Mouse (Mus musculus): ENCODE data around the gene Gm11733. TPM values are rescaled to one million over a fixed set of nuclear protein-coding genes. Genes with fewer than 3 reads are reported as not detected.
A peak's percentile ranks its signal among the peaks of the same experiment; 100 is the strongest.

Gene Gm11733
- polyA plus RNA-seq, 1 experiment, result not detected

DNA sequence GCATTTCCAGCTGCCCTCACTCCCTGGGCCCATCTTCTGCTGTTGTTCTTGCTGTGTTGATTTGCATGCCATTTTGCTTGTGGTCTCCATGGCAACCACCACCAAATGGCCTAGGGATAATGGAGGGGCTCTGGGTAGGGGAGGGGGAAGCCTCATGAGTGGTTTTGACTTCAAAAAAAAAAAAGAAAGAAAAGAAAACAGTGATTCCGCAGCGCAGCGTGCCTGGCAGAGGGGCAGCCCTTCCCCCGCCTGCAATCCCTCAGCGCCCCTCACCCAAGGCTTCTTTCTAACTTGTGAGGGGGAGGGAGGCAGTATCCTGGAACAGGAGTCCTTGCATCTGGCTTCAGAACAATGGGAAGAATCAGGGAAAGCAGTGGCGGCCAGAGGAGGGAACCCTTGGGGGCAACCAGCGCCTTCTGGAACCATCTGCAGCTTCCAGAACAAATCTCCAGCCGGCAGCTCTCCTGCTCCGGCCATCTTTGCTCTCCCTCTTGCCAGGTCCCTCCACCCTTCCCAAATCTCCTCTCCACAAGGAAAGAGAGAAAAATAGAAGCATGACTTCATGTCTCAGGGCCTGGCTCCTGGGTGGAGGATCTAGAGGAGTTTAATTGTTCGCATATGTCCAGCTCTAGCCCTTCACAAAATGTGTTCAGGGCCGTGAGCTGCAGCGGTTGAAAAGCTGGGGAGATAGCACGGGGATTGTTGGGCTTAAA lies 5.0 kb upstream of the Gm11733 start:
- Histone ChIP-seq H3K4me1 (ENCODE audit: control insufficient read depth, insufficient read depth, low read length) (peaks cover 4% of the 10 kb centered on the region), H3K9me3 (replicated peaks; ENCODE audit: control insufficient read depth, insufficient read depth, low read length, poor library complexity, severe bottlenecking) (no peaks in the 10 kb centered on the region), H3K27ac (ENCODE audit: insufficient read depth, low read length) (no peak overlapping the region), H3K9ac (ENCODE audit: low read depth, poor library complexity, severe bottlenecking) (no peak overlapping the region), H3K36me3 (ENCODE audit: control insufficient read depth, insufficient read depth, low read length, poor library complexity, severe bottlenecking) (no peaks in the 10 kb centered on the region), H3K4me3 (ENCODE audit: low read depth, low read length) (0 out of 2 replicates have a peak overlapping the region, but pooled peaks have one; percentile 0), H3K27me3 (ENCODE audit: control insufficient read depth, insufficient read depth, low read length, poor library complexity, severe bottlenecking) (no peaks in the 10 kb centered on the region)
- TF ChIP-seq POLR2A (IDR thresholded peaks at IDR 0.05; ENCODE audit: insufficient read depth, low read length) (no peak), CTCF (IDR thresholded peaks at IDR 0.05; ENCODE audit: low read depth, low read length) (no peak), EP300 (IDR thresholded peaks at IDR 0.05; ENCODE audit: insufficient read depth, low read depth, low read length) (no peak)

DNA sequence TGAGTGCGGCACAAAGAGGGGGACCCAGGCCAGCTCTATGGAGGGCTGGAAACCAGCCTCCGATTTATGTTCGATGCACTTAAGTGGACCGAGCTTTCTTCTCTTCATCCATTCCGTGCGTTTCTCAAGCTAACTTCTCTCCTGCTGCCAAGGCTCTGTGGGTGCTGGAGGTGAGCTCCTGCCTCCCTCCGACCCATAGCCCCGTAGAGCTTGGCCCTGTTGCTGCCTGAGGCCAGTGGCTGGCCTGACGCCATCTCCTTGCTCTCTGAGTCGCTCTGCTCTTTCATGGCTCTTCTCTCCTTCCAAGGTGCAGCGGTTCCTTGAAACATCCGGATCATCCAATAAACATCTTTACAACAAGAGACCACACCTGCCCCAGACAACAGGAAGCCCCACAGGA lies 4.4 kb upstream of the Gm11733 start:
- Histone ChIP-seq H3K4me1 (ENCODE audit: control insufficient read depth, insufficient read depth, low read length) (peaks cover 4% of the 10 kb centered on the region), H3K4me3 (ENCODE audit: low read depth, low read length) (0 out of 2 replicates have a peak overlapping the region, but pooled peaks have one; percentile 0), H3K36me3 (ENCODE audit: control insufficient read depth, insufficient read depth, low read length, poor library complexity, severe bottlenecking) (no peaks in the 10 kb centered on the region), H3K27me3 (ENCODE audit: control insufficient read depth, insufficient read depth, low read length, poor library complexity, severe bottlenecking) (no peaks in the 10 kb centered on the region), H3K9ac (ENCODE audit: low read depth, poor library complexity, severe bottlenecking) (no peak overlapping the region), H3K27ac (ENCODE audit: insufficient read depth, low read length) (no peak overlapping the region), H3K9me3 (replicated peaks; ENCODE audit: control insufficient read depth, insufficient read depth, low read length, poor library complexity, severe bottlenecking) (no peaks in the 10 kb centered on the region)
- TF ChIP-seq POLR2A (IDR thresholded peaks at IDR 0.05; ENCODE audit: insufficient read depth, low read length) (no peak), CTCF (IDR thresholded peaks at IDR 0.05; ENCODE audit: low read depth, low read length) (no peak), EP300 (IDR thresholded peaks at IDR 0.05; ENCODE audit: insufficient read depth, low read depth, low read length) (no peak)

DNA sequence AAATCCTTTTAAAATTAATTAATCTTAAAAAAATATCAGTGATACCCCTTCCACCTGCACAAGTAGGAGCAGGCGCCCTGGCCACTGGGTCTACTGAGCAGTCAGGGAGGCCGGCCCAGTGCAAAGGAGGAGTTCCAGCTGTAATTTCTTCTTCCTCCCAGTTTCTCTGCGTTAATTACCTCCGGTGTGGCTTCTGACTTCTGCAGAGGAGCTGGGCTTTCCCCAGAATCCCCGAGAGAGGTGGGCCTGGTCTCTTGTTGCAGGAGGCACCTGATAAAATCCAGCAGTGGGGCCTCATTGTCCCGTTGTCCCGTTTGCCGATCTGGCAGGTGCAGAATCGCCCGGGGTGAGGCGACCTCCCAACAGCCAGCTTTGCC lies 1.9 kb upstream of the Gm11733 start:
- Histone ChIP-seq H3K9ac (ENCODE audit: low read depth, poor library complexity, severe bottlenecking) (peak overlapping the region; percentile 7), H3K4me3 (ENCODE audit: low read depth, low read length) (peak overlapping the region; percentile 37), H3K9me3 (replicated peaks; ENCODE audit: control insufficient read depth, insufficient read depth, low read length, poor library complexity, severe bottlenecking) (no peaks in the 10 kb centered on the region), H3K4me1 (ENCODE audit: control insufficient read depth, insufficient read depth, low read length) (peaks cover 4% of the 10 kb centered on the region), H3K36me3 (ENCODE audit: control insufficient read depth, insufficient read depth, low read length, poor library complexity, severe bottlenecking) (no peaks in the 10 kb centered on the region), H3K27me3 (ENCODE audit: control insufficient read depth, insufficient read depth, low read length, poor library complexity, severe bottlenecking) (no peaks in the 10 kb centered on the region), H3K27ac (ENCODE audit: insufficient read depth, low read length) (no peak overlapping the region)
- TF ChIP-seq POLR2A (IDR thresholded peaks at IDR 0.05; ENCODE audit: insufficient read depth, low read length) (no peak), CTCF (IDR thresholded peaks at IDR 0.05; ENCODE audit: low read depth, low read length) (no peak), EP300 (IDR thresholded peaks at IDR 0.05; ENCODE audit: insufficient read depth, low read depth, low read length) (no peak)

DNA sequence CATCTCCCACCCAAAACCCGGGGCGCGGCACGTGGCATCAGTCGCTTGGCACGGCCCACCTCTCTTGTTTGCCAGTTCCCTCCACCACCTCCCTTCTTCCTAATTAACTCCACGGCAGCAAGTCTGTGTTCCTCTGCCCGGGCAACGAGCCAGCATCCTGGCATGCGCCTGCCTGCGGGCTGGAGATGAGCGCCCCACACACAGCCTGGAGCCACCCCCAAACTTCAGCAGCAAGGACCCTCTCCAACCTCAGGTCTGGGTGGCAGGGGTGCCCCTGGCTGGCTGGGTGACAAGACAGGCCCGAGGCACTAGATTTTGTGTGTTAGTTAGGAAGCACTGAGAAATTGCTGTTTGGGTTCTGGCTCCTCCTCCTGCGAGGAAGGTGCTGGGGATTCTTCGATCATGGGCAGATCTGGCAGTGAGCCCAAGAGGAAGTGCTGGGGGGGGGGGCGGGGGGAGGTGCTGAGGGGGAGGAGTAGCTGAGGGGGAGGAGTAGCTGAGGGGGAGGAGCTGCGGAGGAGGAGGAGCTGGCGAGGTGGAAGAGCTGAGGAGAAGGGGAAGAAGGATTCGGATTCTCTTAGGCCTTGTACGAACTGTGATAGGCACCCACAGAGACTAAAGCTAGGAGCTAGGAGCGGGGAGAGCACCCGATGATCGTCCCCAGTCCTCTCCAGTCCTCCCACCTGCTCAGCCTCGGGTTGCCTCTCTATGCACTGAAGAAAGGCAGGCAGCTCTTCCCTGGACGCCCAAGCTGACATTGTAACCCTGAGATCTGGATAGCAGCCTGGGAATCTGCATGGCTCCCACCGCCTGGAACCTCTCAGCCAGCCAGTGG lies 1.3 kb upstream of the Gm11733 start:
- H3K4me1 ChIP-seq (ENCODE audit: control insufficient read depth, insufficient read depth, low read length), result peaks cover 4% of the 10 kb centered on the region
- H3K9me3 ChIP-seq (replicated peaks; ENCODE audit: control insufficient read depth, insufficient read depth, low read length, poor library complexity, severe bottlenecking), result no peaks in the 10 kb centered on the region
- H3K9ac ChIP-seq (ENCODE audit: low read depth, poor library complexity, severe bottlenecking), result peak overlapping the region; percentile 7
- peak overlapping the region; percentile 40 for H3K4me3 ChIP-seq (ENCODE audit: low read depth, low read length)
- H3K27ac ChIP-seq (ENCODE audit: insufficient read depth, low read length), result 0 out of 2 replicates have a peak overlapping the region, but pooled peaks have one; percentile 12
- TF ChIP-seq POLR2A (IDR thresholded peaks at IDR 0.05; ENCODE audit: insufficient read depth, low read length) (no peak), CTCF (IDR thresholded peaks at IDR 0.05; ENCODE audit: low read depth, low read length) (no peak), EP300 (IDR thresholded peaks at IDR 0.05; ENCODE audit: insufficient read depth, low read depth, low read length) (no peak)
- no peaks in the 10 kb centered on the region for H3K27me3 ChIP-seq (ENCODE audit: control insufficient read depth, insufficient read depth, low read length, poor library complexity, severe bottlenecking)
- no peaks in the 10 kb centered on the region for H3K36me3 ChIP-seq (ENCODE audit: control insufficient read depth, insufficient read depth, low read length, poor library complexity, severe bottlenecking)

DNA sequence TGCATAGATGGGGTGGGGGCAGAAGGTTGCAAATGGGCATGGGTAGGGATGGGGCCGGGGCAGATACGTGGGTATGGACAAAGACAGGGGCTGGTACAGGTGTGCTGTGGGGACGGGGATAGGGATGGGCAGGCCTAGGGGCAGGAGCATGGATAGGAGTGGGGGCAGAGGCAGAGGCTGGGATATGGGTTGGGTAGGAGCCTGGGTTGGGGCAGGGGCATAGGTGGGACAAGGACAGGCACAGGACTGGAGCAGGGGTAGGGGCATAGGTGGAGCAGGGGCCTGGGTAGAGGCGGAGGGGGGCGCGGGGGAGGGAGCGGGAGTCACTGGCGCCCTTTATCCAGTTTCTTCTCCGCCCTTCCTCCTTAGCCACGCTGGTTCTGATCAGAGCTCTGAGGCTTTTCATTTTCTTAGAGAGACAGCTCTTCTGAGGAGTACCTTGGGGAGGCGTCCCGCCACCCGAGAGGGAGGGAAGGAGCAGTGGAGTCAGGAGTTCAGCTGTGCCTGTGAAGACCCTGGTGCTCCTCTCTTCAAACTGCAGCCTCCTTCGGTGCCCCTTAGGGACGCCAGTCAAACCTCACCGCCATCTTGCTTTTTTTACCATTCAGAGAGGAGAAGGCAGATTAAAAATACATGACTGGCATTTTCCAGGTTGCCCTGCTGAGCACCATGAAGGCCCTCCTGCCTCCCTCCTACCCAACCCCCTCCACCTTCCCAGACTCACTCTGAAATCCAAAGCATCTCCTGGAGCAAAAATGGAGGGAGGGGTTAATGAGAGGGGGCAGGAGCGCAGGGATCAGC lies 7.4 kb downstream of the Gm11733 start:
- H3K27ac ChIP-seq (ENCODE audit: insufficient read depth, low read length), result no peak overlapping the region

More for the DNA sequence above, 7.4 kb downstream of the Gm11733 start:
- no peaks in the 10 kb centered on the region for H3K27me3 ChIP-seq (ENCODE audit: control insufficient read depth, insufficient read depth, low read length, poor library complexity, severe bottlenecking)
- H3K9ac ChIP-seq (ENCODE audit: low read depth, poor library complexity, severe bottlenecking), result peak overlapping the region; percentile 72
- H3K9me3 ChIP-seq (replicated peaks; ENCODE audit: control insufficient read depth, insufficient read depth, low read length, poor library complexity, severe bottlenecking), result no peaks in the 10 kb centered on the region; the same call in 1 of the 2 replicates
- H3K36me3 ChIP-seq (ENCODE audit: control insufficient read depth, insufficient read depth, low read length, poor library complexity, severe bottlenecking), result no peaks in the 10 kb centered on the region
- no peaks in the 10 kb centered on the region for H3K4me1 ChIP-seq (ENCODE audit: control insufficient read depth, insufficient read depth, low read length)
- H3K4me3 ChIP-seq (ENCODE audit: low read depth, low read length), result peak overlapping the region; percentile 52
- no peak for TF ChIP-seq CTCF (IDR thresholded peaks at IDR 0.05; ENCODE audit: low read depth, low read length)
- no peak for TF ChIP-seq EP300 (IDR thresholded peaks at IDR 0.05; ENCODE audit: insufficient read depth, low read depth, low read length)
- no peak for TF ChIP-seq POLR2A (IDR thresholded peaks at IDR 0.05; ENCODE audit: insufficient read depth, low read length)
